Comparison of ENCODE assay signal across 8 mouse cellular contexts in genomic region chr12:32059707-32060106, GRCm38 (mm10). TPM values are rescaled to one million over a fixed set of nuclear protein-coding genes. Genes with fewer than 3 reads are reported as not detected.
DNase-seq lines count a peak whose midpoint lies in the region; ATAC-seq lines count a peak whose summit lies in the region.

No protein-coding gene starts in this region.

- H3K27ac ChIP-seq in heart, embryonic 13.5 days (replicated peaks) = no peak overlapping the region
- peak overlapping the region; percentile 59 for H3K27ac ChIP-seq in forebrain, embryonic 12.5 days
- H3K27ac ChIP-seq in liver, embryonic 11.5 days (ENCODE audit: low read depth, low read length) = peak overlapping the region; percentile 97

- no peak for DNase-seq in heart, postnatal 25 days (ENCODE audit: low spot score)
- peak; percentile 12 for DNase-seq in MN1 (ENCODE audit: low spot score)
- no peak for DNase-seq in liver, embryonic 11.5 days (ENCODE audit: low spot score)
- DNase-seq in right cerebral cortex, postnatal 4 days = peak; percentile 27
- no peak for DNase-seq in thymus, postnatal 14 days
- no peak for DNase-seq in kidney, adult 8-10 months

- ATAC-seq in heart, embryonic 13.5 days (ENCODE audit: extremely low read depth, insufficient number of reproducible peaks, low FRiP score, low TSS enrichment) = no peak
- no peak for ATAC-seq in forebrain, embryonic 12.5 days (ENCODE audit: low FRiP score)
- ATAC-seq in liver, embryonic 11.5 days (replicated peaks; ENCODE audit: low FRiP score) = no peak

- peak overlapping the region; percentile 88 for H3K4me3 ChIP-seq in heart, embryonic 13.5 days
- H3K4me3 ChIP-seq in forebrain, embryonic 12.5 days (replicated peaks) = peak overlapping the region; percentile 83
- peak overlapping the region; percentile 95 for H3K4me3 ChIP-seq in liver, embryonic 11.5 days (ENCODE audit: low read depth, low read length)

- no peaks in the 10 kb centered on the region for H3K27me3 ChIP-seq in heart, embryonic 13.5 days (replicated peaks)
- no peaks in the 10 kb centered on the region for H3K27me3 ChIP-seq in forebrain, embryonic 12.5 days
- no peaks in the 10 kb centered on the region for H3K27me3 ChIP-seq in liver, embryonic 11.5 days (replicated peaks; ENCODE audit: control insufficient read depth, insufficient read depth, low read length)

- peaks cover 33% of the 10 kb centered on the region for H3K4me1 ChIP-seq in heart, embryonic 13.5 days
- peaks cover 27% of the 10 kb centered on the region for H3K4me1 ChIP-seq in forebrain, embryonic 12.5 days
- peaks cover 48% of the 10 kb centered on the region for H3K4me1 ChIP-seq in liver, embryonic 11.5 days (replicated peaks; ENCODE audit: control insufficient read depth, insufficient read depth, low read length)

- peak overlapping the region; percentile 90 for H3K9ac ChIP-seq in heart, embryonic 13.5 days
- peak overlapping the region; percentile 91 for H3K9ac ChIP-seq in forebrain, embryonic 12.5 days
- H3K9ac ChIP-seq in liver, embryonic 11.5 days (ENCODE audit: low read depth, low read length) = peak overlapping the region; percentile 100

- intact Hi-C loops in heart, postnatal 25 days (cut with DNase I) = loop anchor here (2.0 kb wide), 1 partner anchor 85 kb away; no protein-coding TSS in a partner anchor

- H3K9me3 ChIP-seq in heart, embryonic 13.5 days = no peaks in the 10 kb centered on the region
- no peaks in the 10 kb centered on the region for H3K9me3 ChIP-seq in forebrain, embryonic 12.5 days
- no peaks in the 10 kb centered on the region for H3K9me3 ChIP-seq in liver, embryonic 11.5 days (ENCODE audit: control insufficient read depth, low read length)

- H3K4me2 ChIP-seq in heart, embryonic 13.5 days = peak overlapping the region; percentile 97
- H3K4me2 ChIP-seq in forebrain, embryonic 12.5 days = peak overlapping the region; percentile 71
- peak overlapping the region; percentile 66 for H3K4me2 ChIP-seq in liver, embryonic 11.5 days

- WGBS in heart, embryonic 13.5 days = 43% methylated on average over 6 of the region's 6 CpGs
- 2% methylated on average over 6 of the region's 6 CpGs for WGBS in forebrain, embryonic 12.5 days
- 9% methylated on average over 6 of the region's 6 CpGs for whole genome bisulfite sequencing in liver, embryonic 11.5 days

- H3K36me3 ChIP-seq in heart, embryonic 13.5 days = no peaks in the 10 kb centered on the region
- H3K36me3 ChIP-seq in forebrain, embryonic 12.5 days (replicated peaks) = 0 out of 2 replicates have a peak, but pooled peaks cover 3% of the 10 kb centered on the region
- H3K36me3 ChIP-seq in liver, embryonic 11.5 days (ENCODE audit: control insufficient read depth, insufficient read depth, low read length) = no peaks in the 10 kb centered on the region

RNA-seq across cellular contexts. Expression of gene Prkar2b, which starts 1.4 kb away (rescaled TPM):
- 11.8 and 13.6 TPM in 2 replicates for polyA plus RNA-seq in heart, embryonic 13.5 days (2015; fragmentation: Nextera tagmentation; extraction: Ambion mirVana)
- total RNA-seq in heart, postnatal 25 days (2021) = 1 to 10 TPM; 5.3 to 6.2 TPM
- polyA plus RNA-seq in forebrain, embryonic 12.5 days (2016; fragmentation: Nextera tagmentation; extraction: Ambion mirVana) = 66.7 and 68.4 TPM in 2 replicates
- polyA plus RNA-seq in liver, embryonic 11.5 days (2014; fragmentation: Nextera tagmentation; extraction: Ambion mirVana) = 103 and 123 TPM in 2 replicates

Comparison
In these comparisons a context has a peak if more than half of its experiments do, and no peak if none do; other contexts are left out.
1. DNase-seq: peak in MN1 (single experiment) and right cerebral cortex, postnatal 4 days (single experiment); none in heart, postnatal 25 days (single experiment), liver, embryonic 11.5 days (single experiment), thymus, postnatal 14 days (single experiment) and kidney, adult 8-10 months (0 of 2).
2. Peak in every context shown above with its lines, with median percentiles within 50 percentile points of each other: H3K4me2 ChIP-seq, H3K4me3 ChIP-seq and H3K9ac ChIP-seq.